Mouse (Mus musculus) thymus, adult 2 months (tissue): Measurements from ENCODE around the gene Camkk2. TPM values are rescaled to one million over a fixed set of nuclear protein-coding genes. Genes with fewer than 3 reads are reported as not detected.

Experiments used
- DNase-seq: peaks from one replicate; pipeline ENCODE4 v3.0.0; 2021
- H3K27ac ChIP-seq: fragments of 200-500 bp; 2 replicates; pipeline ENCODE4 v1.5.1; 2012; ENCODE audit warnings: low read length, control low read depth; ENCODE audit not compliant: control insufficient read depth, insufficient read depth
- H3K27me3 ChIP-seq: fragments of 200-500 bp; 2 replicates; pipeline ENCODE4 v1.6.1; 2012; ENCODE audit warnings: mild to moderate bottlenecking, low read length, moderate library complexity, mixed read lengths; ENCODE audit not compliant: control insufficient read depth, insufficient read depth
- H3K36me3 ChIP-seq: fragments of 200-500 bp; 2 replicates; pipeline ENCODE4 v1.6.1; 2012; ENCODE audit warnings: mild to moderate bottlenecking, low read length, moderate library complexity; ENCODE audit not compliant: control insufficient read depth, insufficient read depth
- H3K4me1 ChIP-seq: fragments of 200-500 bp; replicated peaks from 2 replicates; pipeline ENCODE4 v1.6.1; 2012; ENCODE audit warnings: low read length; ENCODE audit not compliant: control insufficient read depth, insufficient read depth
- H3K4me3 ChIP-seq: fragments of 200-500 bp; 2 replicates; pipeline ENCODE4 v1.5.1; 2012; ENCODE audit warnings: mild to moderate bottlenecking, low read length, control low read depth, moderate library complexity; ENCODE audit not compliant: control insufficient read depth, insufficient read depth
- CTCF ChIP-seq: fragments of 200-500 bp; IDR thresholded peaks from 2 replicates; pipeline ENCODE4 v1.5.1; 2012; ENCODE audit warnings: mild to moderate bottlenecking, control low read depth, low read length, moderate library complexity, borderline replicate concordance; ENCODE audit not compliant: control insufficient read depth, poor library complexity, insufficient read depth; ENCODE audit errors: extremely low read depth
- POLR2A ChIP-seq: fragments of 200-500 bp; IDR thresholded peaks from 2 replicates; pipeline ENCODE4 v1.6.1; 2012; ENCODE audit warnings: mild to moderate bottlenecking, low read length, control low read depth, moderate library complexity; ENCODE audit not compliant: control insufficient read depth, poor library complexity, insufficient read depth; ENCODE audit errors: extremely low read depth
- WGBS: fragments of 180-500 bp; shearing (Covaris S2); methylation state at CpG from one replicate; pipeline ENCODE4 v1.1.7; 2018; 5-methylcytosine and 5-hydroxymethylcytosine counted together
- polyA plus RNA-seq: library from polyadenylated mRNA; depleted of rRNA; stranded (reverse); fragments of >200 nt; gene quantifications from 2 replicates; pipeline ENCODE4 v1.2.3, GENCODE M21; 2012

The Camkk2 gene
- polyA plus RNA-seq, 1 experiment = 31.1 TPM

GRCm38 (mm10) chr5:122812699-122813098 is 33.5 kb upstream of the Camkk2 start:
- 39% methylated on average over 3 of the region's 3 CpGs for WGBS
- TF ChIP-seq CTCF = no peak
- TF ChIP-seq POLR2A = no peak
- Histone ChIP-seq H3K4me3 (no peak overlapping the region), H3K4me1 (no peaks in the 10 kb centered on the region), H3K36me3 (peaks cover 87% of the 10 kb centered on the region), H3K27me3 (no peaks in the 10 kb centered on the region), H3K27ac (no peak overlapping the region)
- no peak for DNase-seq

DNA sequence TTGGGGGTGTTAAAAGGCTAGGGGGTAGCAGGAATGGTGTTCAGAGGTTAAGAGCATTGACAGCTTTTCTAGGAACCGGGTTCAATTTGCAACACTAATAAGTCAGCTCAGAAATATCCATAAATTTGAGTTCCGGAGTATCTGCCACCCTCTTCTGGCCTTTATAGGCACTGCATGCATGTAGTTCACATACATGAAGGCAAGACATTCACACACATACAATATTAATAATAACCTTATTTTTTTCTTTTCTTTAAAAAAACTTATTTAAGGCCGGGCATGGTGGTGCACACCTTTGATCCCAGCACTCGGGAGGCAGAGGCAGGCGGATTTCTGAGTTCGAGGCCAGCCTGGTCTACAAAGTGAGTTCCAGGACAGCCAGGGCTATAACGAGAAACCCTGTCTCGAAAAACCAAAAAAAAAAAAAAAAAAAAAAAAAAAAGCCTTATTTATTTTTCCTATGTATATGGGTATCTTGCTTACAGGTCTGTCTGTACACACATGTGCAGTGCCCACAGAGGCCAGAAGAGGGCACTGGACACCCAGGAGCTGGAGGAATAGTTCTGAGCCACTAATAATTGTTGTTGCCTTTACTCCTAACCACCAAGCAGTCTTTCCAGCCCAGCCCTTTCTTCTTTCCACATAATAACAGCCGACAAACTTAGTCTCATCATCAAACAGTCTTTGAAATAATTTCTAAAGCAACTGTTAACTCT is 32.3 kb upstream of the Camkk2 start:
- H3K27ac ChIP-seq = no peak overlapping the region
- DNase-seq = peak; percentile 74
- H3K36me3 ChIP-seq = peaks cover 86% of the 10 kb centered on the region
- H3K4me3 ChIP-seq = no peak overlapping the region
- WGBS = 86% methylated on average over 9 of the region's 9 CpGs
- H3K27me3 ChIP-seq = no peaks in the 10 kb centered on the region
- TF ChIP-seq CTCF (no peak), POLR2A (no peak)
- no peaks in the 10 kb centered on the region for H3K4me1 ChIP-seq

DNA sequence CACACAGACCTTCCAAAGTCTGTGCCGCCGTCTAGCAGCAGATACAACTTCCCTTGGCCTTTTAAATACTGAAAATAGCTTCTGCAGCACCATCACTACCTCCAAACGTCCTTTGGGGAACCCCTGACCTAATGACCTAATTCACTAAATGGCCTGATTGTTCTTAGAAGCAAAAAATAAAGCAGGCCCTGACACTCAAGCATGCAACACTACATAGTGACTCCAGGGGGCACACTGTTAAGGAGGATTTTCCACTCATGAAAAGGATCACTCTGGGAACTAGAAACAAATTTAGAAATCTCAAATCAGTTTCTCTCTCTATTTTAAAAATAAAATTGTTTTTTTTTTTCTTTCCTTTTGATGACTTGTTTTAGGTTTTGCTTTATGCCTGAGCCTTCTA is 26.3 kb upstream of the Camkk2 start:
- peaks cover 94% of the 10 kb centered on the region for H3K36me3 ChIP-seq
- H3K27ac ChIP-seq = no peak overlapping the region
- WGBS = 86% methylated on average over 3 of the region's 3 CpGs
- TF ChIP-seq POLR2A (no peak), CTCF (no peak)
- H3K4me1 ChIP-seq = no peaks in the 10 kb centered on the region
- no peak for DNase-seq
- H3K27me3 ChIP-seq = no peaks in the 10 kb centered on the region
- no peak overlapping the region for H3K4me3 ChIP-seq

DNA sequence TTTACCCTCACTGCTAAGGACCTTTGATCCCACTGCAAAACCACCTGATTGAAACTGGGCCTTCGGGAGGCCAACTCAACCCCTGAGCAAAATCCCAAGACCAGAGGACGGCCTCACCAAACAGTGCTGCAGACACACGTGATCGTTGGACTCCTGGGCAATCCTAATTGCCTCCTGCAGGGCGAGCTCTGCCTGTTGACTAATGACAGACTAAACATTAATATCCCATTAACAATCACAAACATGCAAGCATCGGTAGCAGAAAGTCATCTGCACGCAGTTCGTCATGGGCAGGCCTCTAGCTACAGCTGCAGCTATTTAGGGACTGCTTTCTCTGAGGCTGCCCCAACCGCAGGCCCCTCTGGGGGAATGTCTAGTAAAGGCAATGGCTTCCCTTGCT is 23.5 kb upstream of the Camkk2 start:
- DNase-seq = no peak
- Histone ChIP-seq H3K27ac (no peak overlapping the region), H3K4me3 (no peak overlapping the region), H3K36me3 (peaks cover 98% of the 10 kb centered on the region), H3K27me3 (no peaks in the 10 kb centered on the region), H3K4me1 (no peaks in the 10 kb centered on the region)
- TF ChIP-seq CTCF (no peak), POLR2A (no peak)
- WGBS = 95% methylated on average over 9 of the region's 9 CpGs

DNA sequence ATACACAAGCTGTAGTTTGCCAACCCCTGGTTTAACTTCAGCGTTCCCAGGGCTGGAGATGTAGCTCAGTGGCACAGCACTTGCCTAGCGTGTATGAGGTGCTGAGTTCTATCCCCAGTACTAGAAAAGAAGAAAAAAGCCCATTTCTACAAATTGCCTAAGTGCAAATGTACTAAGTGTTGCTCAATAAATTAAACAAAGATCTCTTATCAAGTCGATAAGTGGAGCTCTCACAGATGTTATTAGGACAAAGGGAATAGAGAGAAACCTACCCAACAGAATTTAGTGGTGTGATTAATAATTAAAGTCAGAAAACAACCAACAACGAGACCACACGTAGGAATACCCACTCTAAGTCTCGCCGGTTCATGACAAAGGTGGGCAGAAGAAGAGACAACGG is 22.5 kb upstream of the Camkk2 start:
- H3K4me1 ChIP-seq = no peaks in the 10 kb centered on the region
- TF ChIP-seq CTCF (no peak), POLR2A (no peak)
- DNase-seq = no peak
- no peak overlapping the region for H3K27ac ChIP-seq
- WGBS = 98% methylated on average over 8 of the region's 8 CpGs
- H3K4me3 ChIP-seq = no peak overlapping the region
- H3K36me3 ChIP-seq = peaks cover 94% of the 10 kb centered on the region
- H3K27me3 ChIP-seq = no peaks in the 10 kb centered on the region

- Histone ChIP-seq H3K36me3 (peaks cover 93% of the 10 kb centered on the region), H3K27ac (no peak overlapping the region), H3K4me1 (no peaks in the 10 kb centered on the region), H3K27me3 (no peaks in the 10 kb centered on the region), H3K4me3 (no peak overlapping the region)
- WGBS = 97% methylated on average over 13 of the region's 13 CpGs
- TF ChIP-seq POLR2A (no peak), CTCF (no peak)
- DNase-seq = no peak
These were observed 21.3 kb upstream of the Camkk2 start for GRCm38 (mm10) chr5:122800345-122801010.
